Mouse (Mus musculus) hindbrain, embryonic 11.5 days (tissue): Measurements from ENCODE around the gene Cds1. TPM values are rescaled to one million over a fixed set of nuclear protein-coding genes. Genes with fewer than 3 reads are reported as not detected.
"Not testable (repeated sequence)": the region's sequence is repeated elsewhere in the genome, so short reads cannot be mapped to it uniquely, and the experiment has no call there.

Source experiments
- ATAC-seq: fragments of 200-750 bp; cut with Nextera tagmentation; 2 replicates; pipeline ENCODE4 v1.8.0; 2017; ENCODE audit warnings: mild to moderate bottlenecking, moderate TSS enrichment, moderate library complexity; ENCODE audit not compliant: low FRiP score
- DNase-seq: peaks from one replicate; pipeline ENCODE4 v3.0.0-alpha.2; 2015; ENCODE audit warnings: low spot score
- H3K27ac ChIP-seq: fragments of 300-500 bp; sonication (generic); 2 replicates; pipeline ENCODE4 v1.5.1; 2014; ENCODE audit warnings: mild to moderate bottlenecking, low read depth, low read length
- H3K27me3 ChIP-seq: fragments of 300-500 bp; sonication (generic); 2 replicates; pipeline ENCODE4 v1.6.1; 2014; ENCODE audit warnings: mild to moderate bottlenecking, low read length, moderate library complexity, mixed read lengths; ENCODE audit not compliant: control insufficient read depth, insufficient read depth
- H3K36me3 ChIP-seq: fragments of 300-500 bp; sonication (generic); 2 replicates; pipeline ENCODE4 v1.6.1; 2014; ENCODE audit warnings: mild to moderate bottlenecking, low read length, moderate library complexity, mixed read lengths; ENCODE audit not compliant: control insufficient read depth, insufficient read depth
- H3K4me1 ChIP-seq: fragments of 300-500 bp; sonication (generic); replicated peaks from 2 replicates; pipeline ENCODE4 v1.6.1; 2014; ENCODE audit warnings: low read length, mixed read lengths; ENCODE audit not compliant: control insufficient read depth, insufficient read depth
- H3K4me2 ChIP-seq: fragments of 300-500 bp; sonication (generic); replicated peaks from 2 replicates; pipeline ENCODE4 v1.6.1; 2014; ENCODE audit warnings: mild to moderate bottlenecking, low read depth, low read length
- H3K4me3 ChIP-seq: fragments of 300-500 bp; sonication (generic); 2 replicates; pipeline ENCODE4 v1.5.1; 2014; ENCODE audit warnings: low read depth, low read length
- H3K9ac ChIP-seq: fragments of 300-500 bp; sonication (generic); 2 replicates; pipeline ENCODE4 v1.6.1; 2014; ENCODE audit warnings: low read depth, low read length
- H3K9me3 ChIP-seq: fragments of 300-500 bp; sonication (generic); 2 replicates; pipeline ENCODE4 v1.6.1; 2016; ENCODE audit warnings: low read length; ENCODE audit not compliant: control insufficient read depth
- WGBS: fragments of 180-500 bp; shearing (Covaris S2); extraction: QIAGEN DNeasy Blood & Tissue Kit; methylation state at CpG from one replicate; pipeline ENCODE4 v1.1.7; 2014; 5-methylcytosine and 5-hydroxymethylcytosine counted together
- polyA plus RNA-seq: library from polyadenylated mRNA; unstranded; fragments of >200 nt; fragmentation: Nextera tagmentation; extraction: Ambion mirVana; gene quantifications from 2 replicates; pipeline ENCODE4 v1.2.1, GENCODE M21; 2014

The Cds1 gene
- polyA plus RNA-seq, 1 experiment from 2014 or later, result 2.2 TPM

GRCm38 (mm10) chr5:101826531-101826970 lies 61.6 kb downstream of the Cds1 start:
- no peaks in the 10 kb centered on the region for H3K9me3 ChIP-seq
- H3K27me3 ChIP-seq, result no peaks in the 10 kb centered on the region
- 0 out of 2 replicates have a peak overlapping the region, but pooled peaks have one; percentile 2 for H3K9ac ChIP-seq
- WGBS, result 9% methylated on average over 15 of the region's 15 CpGs
- H3K36me3 ChIP-seq, result no peaks in the 10 kb centered on the region
- peak; percentile 73 for ATAC-seq
- no peak overlapping the region for H3K27ac ChIP-seq
- peak; percentile 78 for DNase-seq
- no peaks in the 10 kb centered on the region; the same call in 1 of the 2 replicates for H3K4me1 ChIP-seq
- H3K4me2 ChIP-seq, result no peak overlapping the region; the same call in 1 of the 2 replicates
- no peak overlapping the region for H3K4me3 ChIP-seq

- H3K9ac ChIP-seq, result no peak overlapping the region
- no peak for ATAC-seq
- H3K4me2 ChIP-seq, result no peak overlapping the region
- H3K4me3 ChIP-seq, result no peak overlapping the region
- H3K36me3 ChIP-seq, result no peaks in the 10 kb centered on the region
- H3K9me3 ChIP-seq, result no peaks in the 10 kb centered on the region
- no peak for DNase-seq
- no peak overlapping the region for H3K27ac ChIP-seq
- WGBS, result 38% methylated on average over 12 of the region's 12 CpGs
- no peaks in the 10 kb centered on the region; the same call in 1 of the 2 replicates for H3K4me1 ChIP-seq
- H3K27me3 ChIP-seq, result no peaks in the 10 kb centered on the region
Measured at GRCm38 (mm10) chr5:101827477-101827876, 62.5 kb downstream of the Cds1 start.

GRCm38 (mm10) chr5:101828932-101829331 lies 64.0 kb downstream of the Cds1 start:
- Histone ChIP-seq H3K4me1 (no peaks in the 10 kb centered on the region; the same call in 1 of the 2 replicates), H3K9me3 (no peaks in the 10 kb centered on the region), H3K36me3 (no peaks in the 10 kb centered on the region), H3K27me3 (no peaks in the 10 kb centered on the region), H3K27ac (no peak overlapping the region), H3K9ac (no peak overlapping the region), H3K4me2 (no peak overlapping the region), H3K4me3 (no peak overlapping the region)
- DNase-seq (no peak), ATAC-seq (no peak)
- WGBS, result 83% methylated on average over 3 of the region's 3 CpGs

- WGBS, result 80% methylated on average over 8 of the region's 8 CpGs
- no peak for ATAC-seq
Measured at GRCm38 (mm10) chr5:101830180-101830579, 65.2 kb downstream of the Cds1 start.

GRCm38 (mm10) chr5:101832042-101832441 lies 67.1 kb downstream of the Cds1 start:
- Histone ChIP-seq H3K4me2 (no peak overlapping the region), H3K4me1 (no peaks in the 10 kb centered on the region), H3K27ac (no peak overlapping the region), H3K36me3 (peaks cover 3% of the 10 kb centered on the region; the same call in 1 of the 2 replicates), H3K27me3 (no peaks in the 10 kb centered on the region), H3K9me3 (no peaks in the 10 kb centered on the region), H3K9ac (no peak overlapping the region), H3K4me3 (no peak overlapping the region)
- WGBS, result 87% methylated on average over 6 of the region's 6 CpGs
- DNase-seq (no peak), ATAC-seq (no peak)

More at GRCm38 (mm10) chr5:101830180-101830579, 65.2 kb downstream of the Cds1 start:
- no peak for DNase-seq
- Histone ChIP-seq H3K27me3 (no peaks in the 10 kb centered on the region), H3K27ac (no peak overlapping the region), H3K4me2 (no peak overlapping the region), H3K4me1 (no peaks in the 10 kb centered on the region; the same call in 1 of the 2 replicates), H3K36me3 (peaks cover 2% of the 10 kb centered on the region; the same call in 1 of the 2 replicates), H3K9me3 (no peaks in the 10 kb centered on the region), H3K9ac (no peak overlapping the region), H3K4me3 (no peak overlapping the region)

GRCm38 (mm10) chr5:101832991-101833390 lies 68.1 kb downstream of the Cds1 start:
- H3K27ac ChIP-seq, result no peak overlapping the region
- H3K4me1 ChIP-seq, result no peaks in the 10 kb centered on the region
- no peak for ATAC-seq
- no peak overlapping the region for H3K4me2 ChIP-seq
- no peaks in the 10 kb centered on the region for H3K9me3 ChIP-seq
- H3K4me3 ChIP-seq, result no peak overlapping the region
- no peak for DNase-seq
- no peak overlapping the region for H3K9ac ChIP-seq
- no peaks in the 10 kb centered on the region for H3K27me3 ChIP-seq
- peaks cover 3% of the 10 kb centered on the region; the same call in 1 of the 2 replicates for H3K36me3 ChIP-seq
- WGBS, result 95% methylated on average over 5 of the region's 5 CpGs

- WGBS, result 62% methylated on average over 8 of the region's 8 CpGs
- no peak overlapping the region for H3K27ac ChIP-seq
- H3K4me3 ChIP-seq, result no peak overlapping the region
- peaks cover 3% of the 10 kb centered on the region; the same call in 1 of the 2 replicates for H3K36me3 ChIP-seq
- H3K9ac ChIP-seq, result no peak overlapping the region
- DNase-seq (no peak), ATAC-seq (no peak)
- no peaks in the 10 kb centered on the region for H3K4me1 ChIP-seq
- H3K4me2 ChIP-seq, result no peak overlapping the region
- H3K9me3 ChIP-seq, result no peaks in the 10 kb centered on the region
- no peaks in the 10 kb centered on the region for H3K27me3 ChIP-seq
Measured at GRCm38 (mm10) chr5:101833875-101834274, 68.9 kb downstream of the Cds1 start.

GRCm38 (mm10) chr5:101836221-101836620 lies 71.3 kb downstream of the Cds1 start:
- ATAC-seq, result no peak
- Histone ChIP-seq H3K4me2 (no peak overlapping the region), H3K4me1 (no peaks in the 10 kb centered on the region), H3K9me3 (no peaks in the 10 kb centered on the region), H3K4me3 (no peak overlapping the region), H3K36me3 (peaks cover 3% of the 10 kb centered on the region), H3K27ac (no peak overlapping the region), H3K27me3 (no peaks in the 10 kb centered on the region), H3K9ac (no peak overlapping the region)
- 89% methylated on average over 11 of the region's 11 CpGs for WGBS
- DNase-seq, result no peak

GRCm38 (mm10) chr5:101837605-101838004 lies 72.7 kb downstream of the Cds1 start:
- H3K4me1 ChIP-seq, H3K9ac ChIP-seq, H3K27me3 ChIP-seq, H3K27ac ChIP-seq, ATAC-seq, H3K36me3 ChIP-seq, H3K4me2 ChIP-seq, H3K4me3 ChIP-seq, H3K9me3 ChIP-seq, DNase-seq: not testable (repeated sequence)
- 95% methylated on average over 2 of the region's 2 CpGs for WGBS
